In the genomic region with DNA sequence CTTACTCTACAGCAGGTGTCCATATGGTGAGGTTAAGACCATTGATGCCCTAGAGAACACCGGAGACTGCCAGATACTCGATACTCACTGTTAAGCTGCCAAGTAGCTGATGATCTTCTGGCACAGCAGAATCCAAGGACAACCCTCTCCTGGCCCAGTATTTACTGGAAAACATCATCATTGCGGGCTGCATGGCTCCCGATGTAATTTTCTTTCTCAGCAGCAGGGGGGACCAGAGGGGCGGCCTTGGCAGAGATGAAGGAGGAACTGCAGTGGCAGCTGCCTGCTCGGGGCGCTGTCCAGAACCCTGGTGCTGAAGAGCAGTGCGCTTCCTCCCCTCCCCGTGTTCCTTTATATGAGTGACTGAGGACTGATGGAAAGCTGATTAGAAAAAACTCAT, we compare ENCODE assay signal across 7 mouse cellular contexts. TPM values are rescaled to one million over a fixed set of nuclear protein-coding genes. Genes with fewer than 3 reads are reported as not detected.
A peak's percentile ranks its signal among the peaks of the same experiment; 100 is the strongest.
DNase-seq lines count a peak whose midpoint lies in the region; ATAC-seq and TF ChIP-seq lines count a peak whose summit lies in the region.

A gene (minus strand): TSS at position 326 of the 400 bp plus-strand sequence.

- TF ChIP-seq CTCF in intestine, postnatal 0 days (IDR thresholded peaks at IDR 0.05; ENCODE audit: low read depth), result peak; percentile 91

- DNase-seq in adipocyte (ENCODE audit: low spot score), result peak; percentile 71
- DNase-seq in cerebellum, postnatal 4 days (ENCODE audit: low spot score in 2 of 2), result peak; percentile 57 to 86
- DNase-seq in gastrocnemius, postnatal 14 days, result peak; percentile 79
- peak; percentile 88 for DNase-seq in limb, embryonic 10.5 days (ENCODE audit: low spot score)
- DNase-seq in spleen, adult 18-20 months, result peak; percentile 26 to 54

- intact Hi-C loops in gastrocnemius, postnatal 14 days (cut with DNase I; ENCODE audit: low total_unique reads), result no loop called here

- H3K36me3 ChIP-seq in intestine, postnatal 0 days (ENCODE audit: control insufficient read depth, insufficient read depth), result no peaks in the 10 kb centered on the region
- no peaks in the 10 kb centered on the region for H3K36me3 ChIP-seq in limb, embryonic 10.5 days
- no peaks in the 10 kb centered on the region for H3K36me3 ChIP-seq in midbrain, embryonic 16.5 days (ENCODE audit: control insufficient read depth, insufficient read depth, low read length)

- peak; percentile 59 for ATAC-seq in intestine, postnatal 0 days
- ATAC-seq in midbrain, embryonic 16.5 days, result peak; percentile 37; the same call in 1 of the 2 replicates

- no peak within 1 kb of the TSS for H3K4me3 ChIP-seq in intestine, postnatal 0 days (ENCODE audit: low read depth, low read length)
- no peak within 1 kb of the TSS for H3K4me3 ChIP-seq in limb, embryonic 10.5 days
- no peak within 1 kb of the TSS for H3K4me3 ChIP-seq in midbrain, embryonic 16.5 days (ENCODE audit: low read depth, low read length)

- H3K4me2 ChIP-seq in intestine, postnatal 0 days (replicated peaks; ENCODE audit: low read depth), result no peak within 1 kb of the TSS
- H3K4me2 ChIP-seq in midbrain, embryonic 16.5 days (ENCODE audit: low read length), result peak within 1 kb of the TSS; percentile 2

- H3K27ac ChIP-seq in intestine, postnatal 0 days (ENCODE audit: low read depth, low read length), result no peak within 1 kb of the TSS
- H3K27ac ChIP-seq in limb, embryonic 10.5 days, result no peak within 1 kb of the TSS
- no peak within 1 kb of the TSS for H3K27ac ChIP-seq in midbrain, embryonic 16.5 days (ENCODE audit: low read length)

- no peaks in the 10 kb centered on the region for H3K27me3 ChIP-seq in intestine, postnatal 0 days (replicated peaks; ENCODE audit: control insufficient read depth, insufficient read depth, low read length)
- H3K27me3 ChIP-seq in limb, embryonic 10.5 days (ENCODE audit: low read depth, poor library complexity, severe bottlenecking), result no peaks in the 10 kb centered on the region
- H3K27me3 ChIP-seq in midbrain, embryonic 16.5 days (ENCODE audit: control insufficient read depth, insufficient read depth, low read depth, low read length), result no peaks in the 10 kb centered on the region

- H3K9ac ChIP-seq in intestine, postnatal 0 days (ENCODE audit: low read depth, low read length), result no peak within 1 kb of the TSS
- H3K9ac ChIP-seq in midbrain, embryonic 16.5 days (ENCODE audit: low read depth, low read length), result no peak within 1 kb of the TSS

- 4% methylated on average over 9 of the region's 9 CpGs for WGBS in intestine, postnatal 0 days
- 8% methylated on average over 9 of the region's 9 CpGs for WGBS in limb, embryonic 10.5 days
- 5% methylated on average over 9 of the region's 9 CpGs for WGBS in midbrain, embryonic 16.5 days

- H3K9me3 ChIP-seq in intestine, postnatal 0 days (ENCODE audit: control insufficient read depth), result no peaks in the 10 kb centered on the region
- no peaks in the 10 kb centered on the region for H3K9me3 ChIP-seq in limb, embryonic 10.5 days (replicated peaks)
- H3K9me3 ChIP-seq in midbrain, embryonic 16.5 days (replicated peaks; ENCODE audit: control insufficient read depth, low read length, poor library complexity, severe bottlenecking), result no peaks in the 10 kb centered on the region

- no peaks in the 10 kb centered on the region for H3K4me1 ChIP-seq in intestine, postnatal 0 days (replicated peaks; ENCODE audit: control insufficient read depth, insufficient read depth, low read length)
- H3K4me1 ChIP-seq in limb, embryonic 10.5 days, result no peaks in the 10 kb centered on the region
- no peaks in the 10 kb centered on the region for H3K4me1 ChIP-seq in midbrain, embryonic 16.5 days (ENCODE audit: control insufficient read depth, insufficient read depth, low read length)

RNA-seq across cellular contexts. Expression of the gene that starts here (rescaled TPM):
- not detected for total RNA-seq in gastrocnemius, postnatal 14 days (2021)
- not detected in 2 replicates for polyA plus RNA-seq in intestine, postnatal 0 days (2015; fragmentation: Nextera tagmentation; extraction: Ambion mirVana)
- 0.18 TPM in 1 of 2 replicates, not detected in the other for polyA plus RNA-seq in limb, embryonic 10.5 days (2016; fragmentation: Nextera tagmentation; extraction: Ambion mirVana)
- polyA plus RNA-seq in midbrain, embryonic 16.5 days (2015; fragmentation: Nextera tagmentation; extraction: Ambion mirVana), result 8.6 and 10.2 TPM in 2 replicates

Comparison
In these comparisons a context has a peak if more than half of its experiments do, and no peak if none do; other contexts are left out.
1. Peak in DNase-seq in gastrocnemius, postnatal 14 days; RNA of the gene not detected or under 1 TPM.
2. Peak in ATAC-seq in intestine, postnatal 0 days; RNA of the gene not detected or under 1 TPM.
3. Peak in DNase-seq in limb, embryonic 10.5 days; RNA of the gene not detected or under 1 TPM.